Mouse (Mus musculus): Measurements from ENCODE around the gene ccdc198. TPM values are rescaled to one million over a fixed set of nuclear protein-coding genes. Genes with fewer than 3 reads are reported as not detected.

ccdc198 gene
- total RNA-seq, 4 experiments from 2014 or later: not detected

DNA sequence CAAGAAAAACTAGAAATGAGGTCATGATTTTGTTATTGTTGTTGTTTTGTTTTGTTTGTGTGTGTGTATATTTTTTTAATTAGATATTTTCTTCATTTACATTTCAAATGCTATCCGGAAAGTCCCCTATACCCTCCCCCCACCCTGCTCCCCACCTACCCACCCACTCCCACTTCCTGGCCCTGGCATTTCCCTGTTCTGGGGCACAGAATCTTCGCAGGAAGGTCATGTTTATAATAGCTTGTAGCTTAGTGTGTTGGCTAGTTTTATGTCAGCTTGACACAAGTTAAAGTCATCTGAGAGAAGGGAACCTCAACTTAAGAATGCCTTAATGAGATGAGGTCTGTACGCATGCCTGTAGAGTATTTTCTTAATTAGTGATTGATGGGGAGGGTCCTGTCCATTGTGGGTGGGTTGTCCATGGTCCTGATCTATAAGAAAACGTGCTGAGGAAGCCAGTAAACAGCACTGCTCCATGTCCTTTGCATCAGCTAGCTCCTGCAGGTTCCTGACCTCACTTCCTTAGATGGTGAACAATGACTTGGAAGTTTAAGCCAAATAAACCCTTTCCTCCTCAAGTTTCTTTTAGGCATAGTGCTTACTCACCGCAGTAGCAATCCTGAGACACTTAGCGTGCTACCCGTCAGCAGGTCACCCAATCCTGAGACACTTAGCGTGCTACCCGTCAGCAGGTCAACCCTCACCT is 44.0 kb downstream of the ccdc198 start:
- no peak for DNase-seq (ENCODE audit: low spot score in 2 of 2)

DNA sequence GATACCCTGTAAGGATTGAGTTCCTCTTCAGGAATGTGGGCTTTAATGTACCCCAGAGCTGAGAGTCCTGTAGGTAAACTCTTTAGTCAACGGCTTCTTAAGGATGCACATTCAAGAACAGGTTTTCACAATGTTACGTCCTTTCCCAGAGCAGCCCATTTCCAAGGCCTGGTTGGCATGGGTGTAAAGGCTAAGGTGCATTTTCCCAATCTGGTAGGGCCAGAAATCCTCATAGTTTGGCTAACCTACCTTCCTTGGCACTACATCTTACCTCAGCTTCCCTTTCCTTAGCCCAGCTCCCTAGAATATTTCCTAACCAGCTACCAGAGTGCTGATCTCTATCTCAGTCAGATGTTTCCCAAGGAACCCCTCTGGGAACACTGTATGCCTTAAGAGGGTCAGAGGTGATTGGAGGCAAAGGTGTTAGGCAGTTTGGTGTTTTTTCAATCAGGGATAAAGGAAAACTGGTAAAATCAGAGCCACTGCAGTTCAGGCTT is 48.2 kb downstream of the ccdc198 start:
- no peak for DNase-seq (ENCODE audit: low spot score in 2 of 2)

DNA sequence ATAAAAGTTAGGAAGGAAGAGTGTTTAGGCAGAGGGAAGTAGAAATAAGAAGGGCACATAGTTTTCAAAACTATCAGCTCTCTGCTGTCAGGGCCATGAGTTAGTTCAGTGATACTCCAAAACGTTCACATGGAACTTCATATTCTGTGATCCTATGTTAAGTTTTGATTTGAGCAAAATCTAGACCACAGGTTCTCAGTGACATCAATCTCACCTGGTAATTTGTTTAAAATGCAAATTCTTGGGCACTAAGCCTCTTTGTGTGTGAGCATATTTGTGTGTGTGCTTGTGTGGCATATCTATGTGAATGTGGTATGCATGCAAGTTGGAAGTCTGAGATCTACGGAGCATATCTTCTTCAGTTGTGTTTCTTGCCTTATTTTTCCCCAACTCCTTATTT is 59.0 kb downstream of the ccdc198 start:
- no peak for DNase-seq (ENCODE audit: low spot score in 2 of 2)

DNA sequence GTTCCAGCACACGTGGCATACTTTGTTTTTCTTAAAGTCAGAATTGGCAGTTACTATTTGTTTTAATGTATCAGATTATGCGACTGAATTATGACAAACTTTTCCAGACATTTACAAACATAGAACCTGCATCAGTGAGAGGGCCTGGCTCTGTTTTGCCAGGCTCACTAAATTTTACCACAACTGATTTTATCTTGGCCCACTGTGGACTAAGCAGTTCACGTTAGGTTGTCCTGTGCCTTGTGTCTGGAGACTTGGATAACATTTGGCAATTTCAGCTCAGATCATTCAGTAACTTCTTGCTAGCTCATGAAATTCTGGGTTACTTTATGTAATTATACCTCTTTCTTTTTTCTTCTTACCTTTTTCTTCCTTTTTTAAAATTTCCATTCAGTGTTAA is 65.5 kb downstream of the ccdc198 start:
- DNase-seq (ENCODE audit: low spot score in 2 of 2): no peak

DNA sequence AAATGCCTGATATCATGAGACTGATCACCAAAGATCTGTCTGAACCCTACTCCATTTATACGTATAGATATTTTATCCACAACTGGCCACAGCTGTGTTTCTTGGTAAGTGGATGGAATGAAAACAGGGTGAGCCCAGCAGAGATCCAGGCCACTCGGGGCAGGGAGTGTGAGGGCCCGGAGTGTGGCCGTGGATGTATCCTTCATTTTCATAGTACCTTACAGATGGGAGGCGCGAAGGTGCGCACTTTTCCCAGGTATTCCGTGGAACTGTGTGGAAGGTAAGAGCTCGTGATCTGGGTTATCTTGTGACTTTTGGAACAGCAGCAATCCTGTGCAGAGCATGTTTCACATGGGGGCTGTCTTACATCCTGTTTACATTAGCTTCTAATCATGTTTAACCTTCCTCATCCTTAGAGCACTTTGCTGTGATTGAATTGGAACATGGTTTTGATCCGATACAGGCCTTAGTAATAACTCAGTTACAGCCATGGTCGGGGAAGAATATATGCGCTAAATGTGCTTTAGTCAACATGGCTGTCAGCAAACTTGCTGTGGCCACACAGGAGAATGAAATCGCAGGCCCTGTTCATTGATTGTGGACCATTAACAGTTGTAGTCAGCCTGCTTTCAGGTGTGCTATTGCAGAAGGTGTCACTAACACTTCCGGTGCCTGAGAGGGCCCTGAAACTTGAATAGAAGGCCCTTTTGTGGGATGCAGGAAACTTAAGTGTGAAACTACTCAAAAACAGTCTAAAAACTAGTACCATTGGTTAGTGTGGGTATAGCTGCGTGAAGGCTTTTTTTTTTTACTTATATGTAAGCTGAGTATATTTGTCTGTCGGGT is 71.8 kb downstream of the ccdc198 start:
- no peak for DNase-seq (ENCODE audit: low spot score in 2 of 2)

DNA sequence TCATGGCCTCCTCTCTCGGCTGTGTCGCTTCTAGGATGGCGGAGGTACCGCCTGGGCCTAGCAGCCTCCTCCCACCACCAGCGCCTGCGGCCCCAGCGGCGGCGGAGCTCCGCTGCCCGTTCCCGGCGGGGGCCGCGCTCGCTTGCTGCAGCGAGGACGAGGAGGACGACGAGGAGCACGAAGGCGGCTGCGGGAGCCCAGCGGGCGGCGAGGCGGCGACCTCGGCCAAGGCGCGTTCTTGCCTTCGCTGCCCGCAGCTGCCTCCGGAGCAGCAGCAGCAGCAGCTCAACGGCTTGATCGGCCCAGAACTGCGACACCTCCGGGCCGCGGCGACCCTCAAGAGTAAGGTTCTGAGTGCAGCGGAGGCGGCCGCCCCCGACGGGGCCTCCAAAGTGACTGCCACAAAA is 72.7 kb downstream of the ccdc198 start:
- DNase-seq (ENCODE audit: low spot score in 2 of 2): peak in 1 of 2 experiments; percentile 10

DNA sequence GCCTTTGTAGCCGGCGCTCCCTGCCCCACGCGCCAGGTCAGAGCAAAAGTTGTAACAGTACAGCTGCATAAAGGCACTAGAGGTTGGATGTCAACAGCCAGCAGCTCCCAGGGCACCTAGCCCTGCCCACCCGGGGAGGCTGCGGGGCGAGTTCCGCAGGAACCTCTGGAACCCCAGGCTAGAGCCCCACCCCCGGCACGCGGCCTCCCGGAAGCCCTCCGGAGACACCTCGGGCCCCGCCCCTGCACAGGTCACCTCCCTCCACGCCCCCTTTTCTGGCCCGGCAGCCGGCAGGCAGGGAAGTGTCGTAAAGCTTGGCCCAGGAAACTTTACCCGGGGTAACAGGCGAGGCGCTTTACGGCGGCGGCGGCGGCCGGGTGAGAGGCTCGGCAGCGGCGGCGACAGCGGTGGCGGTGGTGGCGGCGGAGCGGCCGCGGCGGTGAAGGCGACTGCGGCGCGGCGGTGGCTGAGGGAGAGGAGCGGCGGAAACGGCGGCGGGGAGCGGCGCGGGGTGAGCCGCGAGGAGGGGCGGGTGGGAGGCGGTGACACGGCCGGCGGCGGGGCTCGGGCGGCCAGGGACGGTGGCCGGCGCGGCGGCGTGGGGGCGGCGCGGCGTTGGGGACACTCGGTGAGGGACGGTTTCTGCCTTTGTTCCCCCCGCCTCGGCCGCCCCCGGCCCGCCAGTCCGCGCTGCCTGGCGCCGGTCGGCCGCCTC is 73.2 kb downstream of the ccdc198 start, which contains the start of gene Naa30:
Gene Naa30 (plus strand): TSS at position 360 of the 715 bp plus-strand sequence.
- DNase-seq (ENCODE audit: low spot score in 2 of 2): peak; percentile 93

DNA sequence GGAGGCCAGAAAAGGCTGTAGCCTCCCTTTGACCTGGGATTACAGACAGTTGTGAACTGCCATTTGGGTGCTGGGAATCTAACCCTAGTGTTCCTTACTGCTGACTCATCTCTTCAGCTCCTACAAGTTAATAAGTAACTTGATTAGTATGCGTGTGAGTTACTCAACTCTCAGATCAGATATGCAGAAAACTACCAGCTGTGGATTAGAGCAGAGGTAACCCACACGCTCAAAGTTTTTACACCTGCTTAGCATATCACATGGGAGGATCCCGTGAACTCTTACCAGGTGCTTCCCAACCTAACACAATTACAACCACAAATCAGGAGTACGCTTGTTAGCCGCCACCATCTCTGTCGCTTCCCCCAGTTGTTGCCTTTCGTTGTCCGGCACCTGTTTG is 74.0 kb downstream of the ccdc198 start:
- DNase-seq (ENCODE audit: low spot score in 2 of 2): no peak

Other genes with a start within 250 kb of the ccdc198 start
- gene Ap5m1, start 179.4 kb downstream of the ccdc198 start, total RNA-seq (2022): 1 to 10 TPM; 8.4 to 9.9 (median 9.3) TPM
- gene Exoc5, start 178.8 kb downstream of the ccdc198 start, total RNA-seq (2022): 10 to 100 TPM; 17.0 to 21.9 (median 19.7) TPM
- gene Naa30, start 73.2 kb downstream of the ccdc198 start, total RNA-seq (2022): 10 to 100 TPM; 16.5 to 22.7 (median 17.6) TPM

All from gastrocnemius, adult 8-10 months (tissue).